Mouse (Mus musculus) ovary, adult 2 months (tissue): ENCODE data around the gene Flot2. TPM values are rescaled to one million over a fixed set of nuclear protein-coding genes. Genes with fewer than 3 reads are reported as not detected.

ENCODE experiments used
- polyA plus RNA-seq: library from polyadenylated mRNA; depleted of rRNA; stranded (reverse); fragments of >200 nt; gene quantifications from 2 replicates; pipeline ENCODE4 v1.2.3, GENCODE M21; 2012; rRNA removed

Flot2 gene
- polyA plus RNA-seq, result 130 and 137 TPM in 2 replicates

DNA sequence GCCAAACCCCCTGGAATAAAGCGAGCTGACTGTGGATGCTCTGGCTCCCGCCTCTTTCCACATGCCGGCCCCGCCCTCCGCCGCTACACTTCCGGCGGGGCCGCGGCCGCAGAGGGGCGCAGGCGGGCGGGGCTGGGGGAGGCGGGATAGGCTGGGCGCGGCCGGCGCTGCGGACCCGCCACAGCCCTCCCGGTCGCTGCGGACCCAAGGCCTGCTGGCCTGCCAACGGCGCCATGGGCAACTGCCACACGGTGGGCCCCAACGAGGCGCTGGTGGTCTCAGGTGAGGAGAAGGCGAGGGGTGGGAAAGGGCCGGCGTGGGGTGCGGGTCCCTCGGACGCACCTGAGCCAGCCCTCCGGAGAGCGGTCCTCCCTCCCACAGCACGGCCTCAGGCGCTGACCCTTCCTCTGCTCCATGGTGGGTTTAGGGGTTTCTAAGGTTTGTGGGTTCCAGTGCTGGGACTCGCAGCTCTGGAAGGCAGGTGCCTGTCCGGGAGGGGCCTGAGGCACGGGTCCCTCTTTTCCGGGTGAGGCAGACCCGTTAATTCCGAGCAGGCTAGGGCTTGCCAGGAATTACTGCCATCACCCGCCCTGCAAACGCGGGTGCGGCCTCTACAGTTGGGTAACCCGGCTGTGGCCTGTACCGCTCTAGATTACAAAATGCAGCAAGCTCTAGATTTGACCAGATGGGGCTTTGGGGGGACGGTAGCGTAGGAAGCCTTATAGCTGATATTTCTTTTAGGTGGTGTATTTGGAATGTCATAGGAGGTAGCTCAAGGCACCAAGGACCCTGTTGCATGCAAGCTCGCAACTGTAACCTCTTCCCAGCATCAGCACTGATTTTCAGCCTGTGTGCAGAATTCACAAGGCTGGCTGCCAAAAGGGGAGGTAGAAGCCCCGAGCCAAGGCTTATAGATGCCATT is at the start of gene Flot2:
TSS of gene Flot2 (plus strand) at position 101 of the 922 bp plus-strand sequence.

DNA sequence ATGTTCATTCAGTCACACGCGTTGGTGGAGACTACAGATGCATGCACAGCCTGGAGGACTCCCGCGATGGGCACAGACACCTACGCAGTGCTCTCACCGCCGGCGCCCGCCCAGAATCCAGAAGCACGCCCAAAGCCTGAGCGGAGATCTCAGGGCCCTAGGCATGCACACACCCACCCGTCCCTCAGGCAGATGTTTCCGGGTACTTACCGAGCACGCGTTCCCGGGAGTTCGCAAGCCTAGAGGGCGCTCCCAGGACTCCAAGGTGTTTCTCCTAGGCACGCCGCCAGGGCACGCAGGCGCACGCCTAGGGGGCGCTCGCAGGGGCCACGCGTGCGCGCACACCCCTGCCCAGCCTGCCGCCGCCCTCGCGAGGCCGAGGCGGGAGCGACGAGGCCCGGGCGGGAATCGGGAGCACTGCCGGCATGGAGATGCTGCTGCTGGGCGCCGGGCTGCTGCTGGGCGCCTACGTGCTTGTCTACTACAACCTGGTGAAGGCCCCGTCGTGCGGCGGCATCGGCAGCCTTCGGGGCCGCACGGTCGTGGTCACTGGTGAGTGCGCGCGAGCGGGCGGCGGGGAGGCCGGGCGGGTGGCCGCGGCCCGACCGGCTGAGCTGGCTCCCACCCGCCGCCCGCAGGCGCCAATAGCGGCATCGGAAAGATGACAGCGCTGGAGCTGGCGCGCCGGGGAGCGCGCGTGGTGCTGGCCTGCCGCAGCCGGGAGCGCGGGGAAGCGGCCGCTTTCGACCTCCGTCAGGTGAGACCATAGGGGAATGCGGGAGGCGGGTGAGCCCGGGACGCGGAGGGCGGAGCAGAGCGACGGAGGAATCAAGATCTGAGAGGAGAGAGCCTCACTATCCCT is 5.6 kb upstream of the Flot2 start, which contains the start of gene Dhrs13:
TSS of gene Dhrs13 (plus strand) at position 334 of the 862 bp plus-strand sequence.

DNA sequence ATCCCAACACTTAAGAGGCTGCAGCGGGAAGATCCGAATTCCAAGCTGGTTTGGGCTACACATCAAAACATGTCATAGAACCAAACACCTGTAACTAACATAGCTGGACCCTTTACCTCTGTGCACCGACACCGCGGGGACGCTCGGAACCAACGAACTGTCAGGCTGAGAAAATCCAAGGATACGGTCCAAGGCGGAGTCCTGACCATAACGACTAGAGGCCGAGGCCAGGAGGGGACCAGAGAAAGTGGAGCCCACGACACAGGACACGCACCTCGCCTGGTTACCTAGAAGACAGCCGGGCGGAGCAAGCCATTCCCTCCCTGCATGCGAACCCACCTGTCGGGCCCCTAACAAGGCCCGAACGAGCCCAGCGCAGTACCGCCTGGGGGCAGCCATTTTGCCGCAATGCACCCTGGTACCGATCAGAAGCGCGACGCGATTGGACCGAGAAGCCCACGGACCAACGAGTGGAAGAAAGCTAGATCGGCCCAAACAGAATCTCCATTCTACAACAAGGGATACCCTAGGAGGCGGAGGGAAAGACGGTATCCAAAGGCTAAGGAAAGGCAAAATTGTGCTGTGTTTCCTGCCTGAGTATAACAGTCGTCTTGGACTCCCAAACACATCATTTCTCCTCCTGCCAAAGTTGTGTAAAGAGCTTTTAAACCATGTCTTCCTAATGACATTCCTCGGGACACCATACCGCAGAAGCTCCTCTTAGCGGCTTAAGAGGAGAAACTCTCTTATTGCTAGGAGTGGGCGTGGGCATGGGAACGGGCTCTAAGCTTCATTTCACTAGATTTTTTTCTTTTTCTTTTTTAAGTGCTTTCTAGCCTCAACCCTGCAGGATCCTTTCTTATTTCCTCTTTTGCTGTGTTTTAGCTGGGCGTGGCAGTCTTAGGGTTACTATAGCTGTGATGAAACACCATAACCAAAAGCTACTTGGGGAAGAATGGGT is 42.5 kb downstream of the Flot2 start, which contains the start of gene Eral1:
TSS of gene Eral1 (minus strand) at position 423 of the 961 bp plus-strand sequence.

DNA sequence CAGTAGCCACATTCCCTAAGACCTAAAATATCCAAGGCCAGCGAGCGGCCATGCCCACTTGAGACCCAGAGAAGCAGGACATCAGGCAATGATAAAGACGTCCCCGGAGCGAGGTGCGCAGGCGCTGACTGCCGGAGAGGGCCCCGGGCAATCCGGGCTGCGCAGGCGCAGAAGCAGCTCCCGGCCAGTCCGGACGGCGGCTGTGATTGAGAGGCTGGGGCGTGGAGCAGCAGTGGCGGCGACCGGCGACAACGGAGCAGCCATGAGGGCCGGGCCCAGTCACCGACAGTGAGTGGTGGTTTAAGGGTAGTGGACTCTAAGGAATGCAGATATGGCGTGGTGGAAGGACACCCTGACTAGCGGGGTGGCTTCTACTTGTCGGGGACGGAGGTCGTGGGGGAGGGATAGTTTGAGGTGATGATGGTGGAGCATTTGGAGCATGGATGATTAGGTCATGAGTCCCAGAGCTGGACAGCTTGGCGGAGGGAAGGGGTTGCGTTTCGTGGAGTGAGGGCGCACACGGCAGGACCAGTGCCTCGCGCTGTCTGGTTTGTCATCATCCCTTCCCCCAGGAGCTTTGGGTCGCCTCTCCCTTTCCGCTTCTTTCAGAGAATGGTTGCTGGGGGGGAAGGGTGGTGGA is 56.9 kb downstream of the Flot2 start, which contains the start of gene Fam222b:
TSS of gene Fam222b (plus strand) at position 157 of the 640 bp plus-strand sequence.

Other genes with a start within 250 kb of the Flot2 start
- 2.4 and 4.0 TPM in 2 replicates for gene Pipox, start 143.8 kb upstream of the Flot2 start, polyA plus RNA-seq
- 2.8 and 3.3 TPM in 2 replicates for gene Sez6, start 107.1 kb upstream of the Flot2 start, polyA plus RNA-seq
- gene Phf12, start 55.2 kb upstream of the Flot2 start, polyA plus RNA-seq, result 54.3 and 67.9 TPM in 2 replicates
- 19.7 TPM in 2 replicates for gene Dhrs13, start 5.7 kb upstream of the Flot2 start, polyA plus RNA-seq
- 38.3 and 49.4 TPM in 2 replicates for gene Eral1, start 42.5 kb downstream of the Flot2 start, polyA plus RNA-seq
- gene Fam222b, start 56.7 kb downstream of the Flot2 start, polyA plus RNA-seq, result 30.4 and 47.6 TPM in 2 replicates
- 122 and 141 TPM in 2 replicates for gene Traf4, start 127.7 kb downstream of the Flot2 start, polyA plus RNA-seq
- gene Nek8, start 138.7 kb downstream of the Flot2 start, polyA plus RNA-seq, result 34.2 and 34.3 TPM in 2 replicates
- gene Tlcd1, start 138.8 kb downstream of the Flot2 start, polyA plus RNA-seq, result 100 and 122 TPM in 2 replicates
- 166 and 182 TPM in 2 replicates for gene Rpl23a, start 145.7 kb downstream of the Flot2 start, polyA plus RNA-seq
- gene Rab34, start 150.5 kb downstream of the Flot2 start, polyA plus RNA-seq, result 162 and 227 TPM in 2 replicates
- 0.90 and 1.1 TPM in 2 replicates for gene Proca1, start 155.5 kb downstream of the Flot2 start, polyA plus RNA-seq
- gene Sdf2, start 207.8 kb downstream of the Flot2 start, polyA plus RNA-seq, result 160 and 201 TPM in 2 replicates
- 17.8 and 25.3 TPM in 2 replicates for gene Supt6, start 208.1 kb downstream of the Flot2 start, polyA plus RNA-seq
- gene 2610507B11Rik, start 223.8 kb downstream of the Flot2 start, polyA plus RNA-seq, result 88.4 and 89.1 TPM in 2 replicates